Mouse (Mus musculus): Measurements from ENCODE around the gene Crym.
A peak's percentile ranks its signal among the peaks of the same experiment; 100 is the strongest.

Gene Crym

GRCm38 (mm10) chr7:120201771-120202170, at the start of gene Crym:
TSS of gene Crym (minus strand) at chr7:120202111.
- no peak for DNase-seq (ENCODE audit: low spot score)

GRCm38 (mm10) chr7:120241092-120241491, 39.2 kb upstream of the Crym start:
- DNase-seq (ENCODE audit: low spot score) = no peak

- DNase-seq (ENCODE audit: low spot score) = no peak
These were observed 26.6 kb upstream of the Crym start for GRCm38 (mm10) chr7:120228541-120228940.

- peak; percentile 20 for DNase-seq (ENCODE audit: low spot score)
These were observed 4.1 kb upstream of the Crym start for GRCm38 (mm10) chr7:120205989-120206388.

- no peak for DNase-seq (ENCODE audit: low spot score)
These were observed 1.9 kb upstream of the Crym start, which contains the start of gene Abca14 for GRCm38 (mm10) chr7:120203789-120204188. TSS of gene Abca14 (plus strand) at chr7:120203961.

GRCm38 (mm10) chr7:120201231-120201744, 623 bp downstream of the Crym start:
- no peak for DNase-seq (ENCODE audit: low spot score)

- DNase-seq (ENCODE audit: low spot score) = no peak
These were observed 6.7 kb downstream of the Crym start for GRCm38 (mm10) chr7:120195207-120195606.

GRCm38 (mm10) chr7:120192816-120193215, 9.1 kb downstream of the Crym start:
- no peak for DNase-seq (ENCODE audit: low spot score)

- DNase-seq (ENCODE audit: low spot score) = no peak
These were observed 9.7 kb downstream of the Crym start for GRCm38 (mm10) chr7:120192207-120192606.

- peak; percentile 66 for DNase-seq (ENCODE audit: low spot score)
These were observed 11.7 kb downstream of the Crym start for GRCm38 (mm10) chr7:120190150-120190665.

- DNase-seq (ENCODE audit: low spot score) = peak; percentile 42
These were observed 12.4 kb downstream of the Crym start for GRCm38 (mm10) chr7:120189369-120190149.

- no peak for DNase-seq (ENCODE audit: low spot score)
These were observed 13.0 kb downstream of the Crym start for GRCm38 (mm10) chr7:120188946-120189345.

- no peak for DNase-seq (ENCODE audit: low spot score)
These were observed 19.0 kb downstream of the Crym start for GRCm38 (mm10) chr7:120182891-120183290.

GRCm38 (mm10) chr7:120181401-120182230, 20.3 kb downstream of the Crym start:
- DNase-seq (ENCODE audit: low spot score) = no peak

- no peak for DNase-seq (ENCODE audit: low spot score)
These were observed 21.4 kb downstream of the Crym start for GRCm38 (mm10) chr7:120180547-120180946.

- peak; percentile 24 for DNase-seq (ENCODE audit: low spot score)
These were observed 23.0 kb downstream of the Crym start for GRCm38 (mm10) chr7:120178935-120179334.

- DNase-seq (ENCODE audit: low spot score) = no peak
These were observed 24.3 kb downstream of the Crym start for GRCm38 (mm10) chr7:120177611-120178010.

GRCm38 (mm10) chr7:120174723-120175504, 27.0 kb downstream of the Crym start:
- DNase-seq (ENCODE audit: low spot score) = no peak

GRCm38 (mm10) chr7:120173603-120174244, 28.2 kb downstream of the Crym start, which contains the start of gene Anks4b:
TSS of gene Anks4b (plus strand) at chr7:120173858.
- DNase-seq (ENCODE audit: low spot score) = no peak

- no peak for DNase-seq (ENCODE audit: low spot score)
These were observed 29.7 kb downstream of the Crym start for GRCm38 (mm10) chr7:120172188-120172700.

Data from MN1 (cell line).